Mouse (Mus musculus) liver, adult 2 months (tissue): ENCODE data around the gene Espn. TPM values are rescaled to one million over a fixed set of nuclear protein-coding genes. Genes with fewer than 3 reads are reported as not detected.

Experiments used
- DNase-seq: peaks from one replicate; pipeline ENCODE4 v3.0.0-alpha.2; 2011; ENCODE audit warnings: low read depth, low spot score; ENCODE audit errors: extremely low read depth
- H3K27ac ChIP-seq: fragments of 200-500 bp; replicated peaks from 2 replicates; pipeline ENCODE4 v1.5.1; 2012; ENCODE audit warnings: low read depth, mild to moderate bottlenecking, control low read depth, inconsistent platforms, low read length; ENCODE audit not compliant: insufficient read depth
- H3K27me3 ChIP-seq: fragments of 200-500 bp; 2 replicates; pipeline ENCODE4 v1.6.1; 2012; ENCODE audit warnings: mild to moderate bottlenecking, moderate library complexity, low read length, inconsistent platforms; ENCODE audit not compliant: control insufficient read depth, insufficient read depth
- H3K36me3 ChIP-seq: fragments of 200-500 bp; 2 replicates; pipeline ENCODE4 v1.6.1; 2012; ENCODE audit warnings: low read length, inconsistent platforms; ENCODE audit not compliant: control insufficient read depth, insufficient read depth
- H3K4me1 ChIP-seq: fragments of 200-500 bp; 2 replicates; pipeline ENCODE4 v1.6.1; 2011; ENCODE audit warnings: low read length; ENCODE audit not compliant: control insufficient read depth, insufficient read depth
- H3K4me3 ChIP-seq: fragments of 200-500 bp; 2 replicates; pipeline ENCODE4 v1.5.1; 2011; ENCODE audit warnings: low read depth, mild to moderate bottlenecking, control low read depth, low read length, moderate library complexity; ENCODE audit not compliant: insufficient read depth
- H3K79me2 ChIP-seq: fragments of 200-500 bp; 2 replicates; pipeline ENCODE4 v1.6.1; 2012; ENCODE audit warnings: inconsistent platforms, mild to moderate bottlenecking, low read length, moderate library complexity; ENCODE audit not compliant: control insufficient read depth, insufficient read depth
- H3K9ac ChIP-seq: fragments of 200-500 bp; 2 replicates; pipeline ENCODE4 v1.6.1; 2012; ENCODE audit warnings: low read depth, mild to moderate bottlenecking, control low read depth, inconsistent platforms, low read length
- CTCF ChIP-seq: fragments of 200-500 bp; IDR thresholded peaks from 2 replicates; pipeline ENCODE4 v1.5.1; 2011; ENCODE audit warnings: low read depth, low read length, control low read depth
- POLR2A ChIP-seq: fragments of 200-500 bp; IDR thresholded peaks from 2 replicates; pipeline ENCODE4 v1.6.1; 2011; ENCODE audit warnings: low read length, control low read depth; ENCODE audit not compliant: insufficient read depth; ENCODE audit errors: extremely low read depth
- whole genome bisulfite sequencing: fragments of 180-500 bp; shearing (Covaris S2); methylation state at CpG from one replicate; pipeline ENCODE4 v1.1.7; 2018; 5-methylcytosine and 5-hydroxymethylcytosine counted together
- polyA plus RNA-seq: library from polyadenylated mRNA; depleted of rRNA; stranded (reverse); fragments of >200 nt; gene quantifications from 2 replicates; pipeline ENCODE4 v1.2.3, GENCODE M21; 2012; rRNA removed
- total RNA-seq: library from RNA; depleted of rRNA; stranded (reverse); fragments of >200 nt; gene quantifications from 2 replicates; pipeline ENCODE4 v1.2.3, GENCODE M21; 2014; rRNA removed

Espn gene
- total RNA-seq = 0.20 and 0.28 TPM in 2 replicates
- 0.47 and 1.4 TPM in 2 replicates for polyA plus RNA-seq

- no peaks in the 10 kb centered on the region for H3K79me2 ChIP-seq
- no peaks in the 10 kb centered on the region for H3K4me1 ChIP-seq
- no peak within 1 kb of the TSS for H3K9ac ChIP-seq
- 8% methylated on average over 56 of the region's 57 CpGs for WGBS
- no peak for DNase-seq
- peaks cover 6% of the 10 kb centered on the region for H3K27me3 ChIP-seq
- no peak within 1 kb of the TSS for H3K27ac ChIP-seq
- peak within 1 kb of the TSS; percentile 30; the same call in 1 of the 2 replicates for H3K4me3 ChIP-seq
- no peaks in the 10 kb centered on the region for H3K36me3 ChIP-seq
- no peak for TF ChIP-seq POLR2A
- no peak for TF ChIP-seq CTCF
Observed at GRCm38 (mm10) chr4:152151966-152152544, at the start of gene Espn. Gene Espn, minus strand, starts transcription at chr4:152152371.

GRCm38 (mm10) chr4:152201492-152201891 lies 49.3 kb upstream of the Espn start:
- Histone ChIP-seq H3K9ac (no peak overlapping the region), H3K79me2 (peaks cover 17% of the 10 kb centered on the region; the same call in 1 of the 2 replicates), H3K27me3 (no peaks in the 10 kb centered on the region), H3K27ac (no peak overlapping the region), H3K36me3 (no peaks in the 10 kb centered on the region), H3K4me3 (no peak overlapping the region), H3K4me1 (peaks cover 10% of the 10 kb centered on the region)
- WGBS = 56% methylated on average over 6 of the region's 6 CpGs
- DNase-seq = no peak
- no peak for TF ChIP-seq CTCF
- TF ChIP-seq POLR2A = no peak

GRCm38 (mm10) chr4:152199617-152200016 lies 47.4 kb upstream of the Espn start:
- 35% methylated on average over 1 of the region's 1 CpGs for WGBS
- TF ChIP-seq CTCF = no peak
- TF ChIP-seq POLR2A = no peak
- H3K4me3 ChIP-seq = no peak overlapping the region
- H3K4me1 ChIP-seq = peaks cover 10% of the 10 kb centered on the region
- peak; percentile 57 for DNase-seq
- no peaks in the 10 kb centered on the region for H3K36me3 ChIP-seq
- no peaks in the 10 kb centered on the region for H3K27me3 ChIP-seq
- peaks cover 22% of the 10 kb centered on the region for H3K79me2 ChIP-seq
- no peak overlapping the region for H3K27ac ChIP-seq
- H3K9ac ChIP-seq = no peak overlapping the region

GRCm38 (mm10) chr4:152197545-152197944 lies 45.4 kb upstream of the Espn start:
- peaks cover 10% of the 10 kb centered on the region for H3K4me1 ChIP-seq

GRCm38 (mm10) chr4:152196276-152196675 lies 44.1 kb upstream of the Espn start:
- WGBS = 90% methylated on average over 9 of the region's 9 CpGs
- TF ChIP-seq CTCF (no peak), POLR2A (no peak)
- peaks cover 10% of the 10 kb centered on the region for H3K4me1 ChIP-seq

More at GRCm38 (mm10) chr4:152197545-152197944, 45.4 kb upstream of the Espn start:
- Histone ChIP-seq H3K36me3 (no peaks in the 10 kb centered on the region), H3K27ac (no peak overlapping the region), H3K79me2 (peaks cover 22% of the 10 kb centered on the region), H3K9ac (no peak overlapping the region), H3K4me3 (no peak overlapping the region), H3K27me3 (no peaks in the 10 kb centered on the region)
- no peak for TF ChIP-seq POLR2A
- no peak for TF ChIP-seq CTCF
- no peak for DNase-seq
- 80% methylated on average over 5 of the region's 5 CpGs for WGBS

GRCm38 (mm10) chr4:152194476-152195175 lies 42.5 kb upstream of the Espn start:
- Histone ChIP-seq H3K79me2 (peaks cover 17% of the 10 kb centered on the region), H3K4me1 (peaks cover under 1% of the 10 kb centered on the region; the same call in 1 of the 2 replicates), H3K36me3 (no peaks in the 10 kb centered on the region), H3K27ac (no peak overlapping the region), H3K9ac (no peak overlapping the region), H3K27me3 (no peaks in the 10 kb centered on the region), H3K4me3 (no peak overlapping the region)
- DNase-seq = no peak
- TF ChIP-seq CTCF = no peak
- no peak for TF ChIP-seq POLR2A
- WGBS = 93% methylated on average over 3 of the region's 3 CpGs

More at GRCm38 (mm10) chr4:152196276-152196675, 44.1 kb upstream of the Espn start:
- Histone ChIP-seq H3K9ac (no peak overlapping the region), H3K36me3 (no peaks in the 10 kb centered on the region), H3K27ac (no peak overlapping the region), H3K4me3 (no peak overlapping the region), H3K27me3 (no peaks in the 10 kb centered on the region), H3K79me2 (peaks cover 22% of the 10 kb centered on the region)
- no peak for DNase-seq
